Mouse (Mus musculus): Measurements from ENCODE around the gene D8Ertd738e. TPM values are rescaled to one million over a fixed set of nuclear protein-coding genes. Genes with fewer than 3 reads are reported as not detected.

D8Ertd738e gene
- polyA plus RNA-seq (2014; fragmentation: Illumina TruSeq; extraction: RNeasy Lipid Tissue Mini Kit (QIAGEN cat#74804)), result not detected

DNA sequence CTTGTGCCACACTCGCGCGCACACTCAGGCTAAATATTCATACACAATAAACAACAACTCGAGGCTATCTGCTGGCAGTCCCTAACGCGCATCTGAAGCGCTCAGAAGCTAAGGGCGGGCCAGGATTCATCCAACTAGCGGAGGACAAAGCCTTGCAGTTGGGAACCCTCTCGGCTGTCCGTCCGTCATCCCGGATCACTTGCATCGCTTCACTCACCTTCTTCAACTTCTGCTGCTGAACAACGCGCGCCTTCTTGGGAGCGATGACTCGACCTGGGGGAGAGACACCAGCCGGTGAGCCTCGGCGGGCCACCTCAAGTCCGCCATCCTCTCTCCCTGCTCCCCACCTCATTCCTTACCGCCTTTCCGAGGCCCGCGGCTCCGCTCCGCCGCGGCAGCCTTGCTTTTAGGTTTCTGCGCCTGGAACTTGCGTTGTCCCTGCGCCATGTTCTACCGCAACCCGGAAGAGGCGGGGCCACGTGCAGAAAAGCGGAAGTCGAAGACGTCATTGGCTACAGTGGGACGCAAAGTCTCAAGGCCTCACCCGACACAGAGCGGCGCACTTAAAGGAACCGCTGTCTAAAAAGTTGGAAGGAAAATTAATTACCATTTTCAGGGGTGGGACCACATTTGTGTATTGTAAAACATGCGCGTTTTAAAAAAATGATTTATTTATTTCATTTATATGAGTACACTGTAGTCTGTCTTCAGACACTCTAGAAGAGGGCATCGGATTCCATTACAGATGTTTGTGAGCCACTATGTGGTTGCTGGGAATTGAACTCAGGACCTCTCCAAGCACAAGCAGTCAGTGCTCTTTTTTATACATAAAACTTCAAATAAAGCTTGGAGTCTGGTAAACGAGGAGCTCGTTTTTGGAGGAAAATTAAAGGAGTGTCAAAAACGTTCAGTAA is at the start of gene D8Ertd738e:
Gene D8Ertd738e (minus strand): TSS at position 463 of the 914 bp plus-strand sequence.

DNA sequence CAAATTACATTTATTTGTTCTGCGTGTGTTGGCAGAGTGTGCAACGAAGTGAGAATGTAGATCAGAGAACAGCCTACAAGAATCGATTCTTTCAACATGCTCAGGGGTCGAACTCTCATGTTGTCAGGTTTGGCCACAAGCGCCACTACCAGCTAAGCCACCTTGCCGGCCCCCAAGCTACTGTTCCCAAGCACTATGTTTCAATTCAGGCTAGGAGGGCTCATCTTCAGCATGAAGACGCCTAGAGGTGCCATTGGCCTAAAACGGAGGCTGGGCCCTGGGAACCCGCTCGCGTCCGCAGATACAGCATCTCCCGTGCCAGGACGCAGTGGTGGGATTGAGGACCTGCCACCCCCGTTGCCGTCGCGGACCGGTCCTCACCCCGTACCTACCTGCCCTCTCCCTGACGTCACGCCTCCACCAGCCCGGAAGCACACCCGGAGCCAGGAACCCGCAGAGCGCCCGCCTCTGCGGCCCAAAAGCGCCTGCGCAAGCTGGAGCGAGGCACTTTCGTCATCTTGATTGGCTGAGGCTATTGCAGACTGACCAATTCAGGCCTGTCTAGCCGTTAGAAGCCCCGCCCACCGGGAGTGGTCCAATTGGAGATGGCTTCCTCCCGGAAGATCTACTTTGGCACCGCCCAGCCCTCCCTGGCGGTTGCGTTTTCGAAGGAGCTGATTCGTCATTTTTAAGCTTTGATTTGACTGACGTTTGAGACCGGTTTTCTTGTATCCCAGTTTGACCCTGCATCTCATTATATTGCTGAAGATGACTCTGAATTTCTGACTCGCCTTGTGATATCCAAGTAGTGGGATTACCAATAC is 20.6 kb upstream of the D8Ertd738e start, which contains the start of gene Ccdc130:
Gene Ccdc130 (minus strand): TSS at position 431 of the 824 bp plus-strand sequence.

DNA sequence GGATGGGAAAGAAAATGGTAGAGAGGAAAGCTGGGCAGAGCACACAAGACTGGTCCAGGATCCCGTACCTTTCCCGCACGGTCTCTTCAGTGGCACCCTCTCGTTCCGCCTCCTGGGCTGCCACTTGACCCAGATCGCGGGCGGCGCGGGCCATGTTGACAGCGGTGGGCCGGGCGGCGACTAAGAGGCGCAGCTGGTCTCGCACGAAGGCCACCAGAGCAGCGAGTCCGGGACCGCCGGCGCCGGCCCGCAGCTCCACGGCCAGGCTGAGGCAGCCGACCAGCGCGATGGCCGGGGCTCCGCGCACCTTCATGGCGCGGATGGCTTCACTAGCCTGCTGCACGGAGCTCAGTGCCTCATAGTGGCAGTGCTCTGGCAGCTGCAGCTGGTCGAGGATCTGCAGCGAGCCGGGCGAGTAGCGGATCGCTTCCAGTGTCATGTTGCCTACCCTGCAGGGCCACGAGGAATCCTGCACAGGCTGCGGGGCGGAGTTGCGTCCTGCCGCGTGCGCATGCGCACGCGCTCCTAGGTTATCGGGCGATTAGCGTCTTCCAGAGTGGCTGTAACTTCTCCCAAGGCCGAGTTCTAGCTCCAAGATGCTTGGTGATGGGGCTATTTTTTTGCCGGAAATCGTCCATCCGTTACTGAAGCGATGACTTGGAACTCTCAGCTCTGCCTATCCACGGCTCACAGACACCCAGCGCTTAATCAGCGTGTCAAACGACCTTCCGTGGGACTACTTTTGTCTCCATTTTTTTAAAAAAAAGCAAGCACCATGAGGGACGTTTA is 7.5 kb upstream of the D8Ertd738e start, which contains the start of gene Mri1:
Gene Mri1 (minus strand): TSS at position 505 of the 789 bp plus-strand sequence.

DNA sequence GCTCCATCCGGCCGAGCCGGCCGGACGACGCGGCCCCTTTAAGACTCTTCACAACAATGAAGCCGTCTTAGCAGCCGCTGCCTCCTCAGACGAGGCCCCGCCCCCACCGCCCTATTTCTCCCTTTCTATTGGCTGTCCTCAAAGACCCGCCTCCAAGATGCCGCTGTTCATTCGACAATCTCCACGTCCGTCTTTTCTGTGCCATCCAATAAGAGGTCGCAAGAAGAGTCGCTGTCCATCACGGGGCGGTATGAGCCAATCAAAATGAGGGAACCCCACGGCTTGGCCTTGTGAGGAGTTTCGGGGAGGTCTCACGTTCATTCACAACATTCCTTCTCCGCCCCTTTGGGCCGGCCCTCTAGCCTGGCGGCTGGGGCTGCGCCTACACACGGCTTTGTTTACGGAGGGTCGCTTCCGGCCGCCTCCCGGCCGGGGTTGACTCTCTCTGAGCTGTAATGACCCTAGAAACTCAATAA is 12.5 kb downstream of the D8Ertd738e start, which contains the start of gene Zswim4:
Gene Zswim4 (minus strand): TSS at position 58 of the 476 bp plus-strand sequence.

Other genes starting within 250 kb of the D8Ertd738e start
- gene 1700067K01Rik, start 248.2 kb downstream of the D8Ertd738e start, polyA plus RNA-seq (2014; fragmentation: Illumina TruSeq; extraction: RNeasy Lipid Tissue Mini Kit (QIAGEN cat#74804)), result not detected
- gene 2210011C24Rik, start 237.5 kb downstream of the D8Ertd738e start, polyA plus RNA-seq (2014; fragmentation: Illumina TruSeq; extraction: RNeasy Lipid Tissue Mini Kit (QIAGEN cat#74804)), result not detected
- gene Palm3, start 228.2 kb downstream of the D8Ertd738e start, polyA plus RNA-seq (2014; fragmentation: Illumina TruSeq; extraction: RNeasy Lipid Tissue Mini Kit (QIAGEN cat#74804)), result 2.5 TPM
- 0.14 TPM for gene Il27ra, start 207.1 kb downstream of the D8Ertd738e start, polyA plus RNA-seq (2014; fragmentation: Illumina TruSeq; extraction: RNeasy Lipid Tissue Mini Kit (QIAGEN cat#74804))
- gene Rln3, start 204.7 kb downstream of the D8Ertd738e start, polyA plus RNA-seq (2014; fragmentation: Illumina TruSeq; extraction: RNeasy Lipid Tissue Mini Kit (QIAGEN cat#74804)), result not detected
- gene Gm10643, start 184.6 kb downstream of the D8Ertd738e start, polyA plus RNA-seq (2014; fragmentation: Illumina TruSeq; extraction: RNeasy Lipid Tissue Mini Kit (QIAGEN cat#74804)), result 3.0 TPM
- 0.68 TPM for gene Rfx1, start 182.9 kb downstream of the D8Ertd738e start, polyA plus RNA-seq (2014; fragmentation: Illumina TruSeq; extraction: RNeasy Lipid Tissue Mini Kit (QIAGEN cat#74804))
- gene Dcaf15, start 145.0 kb downstream of the D8Ertd738e start, polyA plus RNA-seq (2014; fragmentation: Illumina TruSeq; extraction: RNeasy Lipid Tissue Mini Kit (QIAGEN cat#74804)), result 2.8 TPM
- gene Podnl1, start 123.7 kb downstream of the D8Ertd738e start, polyA plus RNA-seq (2014; fragmentation: Illumina TruSeq; extraction: RNeasy Lipid Tissue Mini Kit (QIAGEN cat#74804)), result 0.14 TPM
- 0.14 TPM for gene Cc2d1a, start 101.8 kb downstream of the D8Ertd738e start, polyA plus RNA-seq (2014; fragmentation: Illumina TruSeq; extraction: RNeasy Lipid Tissue Mini Kit (QIAGEN cat#74804))
- not detected for gene 4930432K21Rik, start 101.7 kb downstream of the D8Ertd738e start, polyA plus RNA-seq (2014; fragmentation: Illumina TruSeq; extraction: RNeasy Lipid Tissue Mini Kit (QIAGEN cat#74804))
- gene Nanos3, start 64.5 kb downstream of the D8Ertd738e start, polyA plus RNA-seq (2014; fragmentation: Illumina TruSeq; extraction: RNeasy Lipid Tissue Mini Kit (QIAGEN cat#74804)), result not detected
- not detected for gene Zswim4, start 12.7 kb downstream of the D8Ertd738e start, polyA plus RNA-seq (2014; fragmentation: Illumina TruSeq; extraction: RNeasy Lipid Tissue Mini Kit (QIAGEN cat#74804))
- 3.2 TPM for gene Mri1, start 7.6 kb upstream of the D8Ertd738e start, polyA plus RNA-seq (2014; fragmentation: Illumina TruSeq; extraction: RNeasy Lipid Tissue Mini Kit (QIAGEN cat#74804))
- 2.2 TPM for gene Ccdc130, start 20.7 kb upstream of the D8Ertd738e start, polyA plus RNA-seq (2014; fragmentation: Illumina TruSeq; extraction: RNeasy Lipid Tissue Mini Kit (QIAGEN cat#74804))
- gene Cacna1a, start 138.7 kb upstream of the D8Ertd738e start, polyA plus RNA-seq (2014; fragmentation: Illumina TruSeq; extraction: RNeasy Lipid Tissue Mini Kit (QIAGEN cat#74804)), result 1.9 TPM

Data from ovary, adult 10 weeks (tissue).